Mouse (Mus musculus) testis, adult 2 months (tissue): ENCODE measurements around the gene 3110082I17Rik. TPM values are rescaled to one million over a fixed set of nuclear protein-coding genes. Genes with fewer than 3 reads are reported as not detected.

Experiments
- H3K27ac ChIP-seq: fragments of 200-500 bp; 2 replicates; pipeline ENCODE4 v1.5.1; 2012; ENCODE audit warnings: low read depth, low read length; ENCODE audit not compliant: control insufficient read depth, insufficient read depth
- H3K27me3 ChIP-seq: fragments of 200-500 bp; 2 replicates; pipeline ENCODE4 v1.6.1; 2012; ENCODE audit warnings: mild to moderate bottlenecking, low read length, moderate library complexity; ENCODE audit not compliant: control insufficient read depth, insufficient read depth
- H3K36me3 ChIP-seq: fragments of 200-500 bp; 2 replicates; pipeline ENCODE4 v1.6.1; 2012; ENCODE audit warnings: mild to moderate bottlenecking, low read length; ENCODE audit not compliant: control insufficient read depth, insufficient read depth
- H3K4me1 ChIP-seq: fragments of 200-500 bp; 2 replicates; pipeline ENCODE4 v1.6.1; 2012; ENCODE audit warnings: low read length; ENCODE audit not compliant: control insufficient read depth, insufficient read depth
- H3K4me3 ChIP-seq: fragments of 200-500 bp; 2 replicates; pipeline ENCODE4 v1.5.1; 2012; ENCODE audit warnings: low read depth, mild to moderate bottlenecking, low read length, moderate library complexity, mixed read lengths; ENCODE audit not compliant: control insufficient read depth
- CTCF ChIP-seq: fragments of 200-500 bp; IDR thresholded peaks from 2 replicates; pipeline ENCODE4 v1.5.1; 2012; ENCODE audit warnings: low read depth, mild to moderate bottlenecking, inconsistent platforms, low read length, moderate library complexity; ENCODE audit not compliant: control insufficient read depth, insufficient read depth, insufficient replicate concordance
- POLR2A ChIP-seq: fragments of 200-500 bp; IDR thresholded peaks from 2 replicates; pipeline ENCODE4 v1.6.1; 2012; ENCODE audit warnings: low read depth, mild to moderate bottlenecking, inconsistent platforms, low read length, moderate library complexity; ENCODE audit not compliant: control insufficient read depth
- polyA plus RNA-seq: library from polyadenylated mRNA; depleted of rRNA; stranded (reverse); fragments of >200 nt; gene quantifications from 2 replicates; pipeline ENCODE4 v1.2.3, GENCODE M21; 2012

The 3110082I17Rik gene
- polyA plus RNA-seq, 1 experiment, result 14.9 TPM

GRCm38 (mm10) chr5:139347225-139347624 is 113.1 kb downstream of the 3110082I17Rik start:
- H3K4me3 ChIP-seq, result no peak overlapping the region
- no peaks in the 10 kb centered on the region for H3K36me3 ChIP-seq
- H3K27ac ChIP-seq, result no peak overlapping the region
- no peaks in the 10 kb centered on the region for H3K27me3 ChIP-seq
- TF ChIP-seq CTCF, result no peak
- no peak for TF ChIP-seq POLR2A
- H3K4me1 ChIP-seq, result peaks cover 11% of the 10 kb centered on the region

- Histone ChIP-seq H3K27ac (no peak overlapping the region), H3K36me3 (peaks cover 3% of the 10 kb centered on the region), H3K27me3 (no peaks in the 10 kb centered on the region), H3K4me1 (peaks cover 11% of the 10 kb centered on the region), H3K4me3 (peak overlapping the region; percentile 97)
- TF ChIP-seq POLR2A, result no peak
- TF ChIP-seq CTCF, result no peak
Measured at GRCm38 (mm10) chr5:139345364-139345714, 115.0 kb downstream of the 3110082I17Rik start.

- no peaks in the 10 kb centered on the region for H3K27me3 ChIP-seq
- H3K36me3 ChIP-seq, result peaks cover 3% of the 10 kb centered on the region
- H3K4me1 ChIP-seq, result peaks cover 11% of the 10 kb centered on the region
- peak overlapping the region; percentile 97 for H3K4me3 ChIP-seq
- H3K27ac ChIP-seq, result peak overlapping the region; percentile 79
- TF ChIP-seq CTCF (no peak), POLR2A (peak; percentile 73)
Measured at GRCm38 (mm10) chr5:139344687-139345363, 115.5 kb downstream of the 3110082I17Rik start.

- peaks cover 11% of the 10 kb centered on the region for H3K4me1 ChIP-seq
- no peaks in the 10 kb centered on the region for H3K27me3 ChIP-seq
- H3K27ac ChIP-seq, result no peak overlapping the region
- H3K36me3 ChIP-seq, result peaks cover 3% of the 10 kb centered on the region
- peak overlapping the region; percentile 97 for H3K4me3 ChIP-seq
- no peak for TF ChIP-seq POLR2A
- TF ChIP-seq CTCF, result peak; percentile 73; the same call in 1 of the 2 replicates
Measured at GRCm38 (mm10) chr5:139344021-139344686, 116.2 kb downstream of the 3110082I17Rik start.

- Histone ChIP-seq H3K4me3 (no peak overlapping the region), H3K27me3 (no peaks in the 10 kb centered on the region), H3K27ac (no peak overlapping the region), H3K4me1 (peaks cover 9% of the 10 kb centered on the region), H3K36me3 (peaks cover 3% of the 10 kb centered on the region)
- TF ChIP-seq CTCF (no peak), POLR2A (no peak)
Measured at GRCm38 (mm10) chr5:139338891-139339290, 121.4 kb downstream of the 3110082I17Rik start.

GRCm38 (mm10) chr5:139338403-139338802 is 121.9 kb downstream of the 3110082I17Rik start:
- no peak overlapping the region for H3K27ac ChIP-seq
- no peaks in the 10 kb centered on the region for H3K27me3 ChIP-seq
- H3K4me1 ChIP-seq, result peaks cover 5% of the 10 kb centered on the region; the same call in 1 of the 2 replicates
- H3K36me3 ChIP-seq, result peaks cover 3% of the 10 kb centered on the region
- no peak overlapping the region for H3K4me3 ChIP-seq
- TF ChIP-seq POLR2A (no peak), CTCF (no peak)

GRCm38 (mm10) chr5:139337826-139338370 is 122.4 kb downstream of the 3110082I17Rik start:
- no peak overlapping the region for H3K4me3 ChIP-seq
- no peaks in the 10 kb centered on the region for H3K27me3 ChIP-seq
- H3K36me3 ChIP-seq, result peaks cover 3% of the 10 kb centered on the region
- peaks cover 5% of the 10 kb centered on the region; the same call in 1 of the 2 replicates for H3K4me1 ChIP-seq
- H3K27ac ChIP-seq, result no peak overlapping the region
- TF ChIP-seq POLR2A (no peak), CTCF (no peak)
